Mouse (Mus musculus) stomach, embryonic 16.5 days (tissue): ENCODE data around the gene Runx1. TPM values are rescaled to one million over a fixed set of nuclear protein-coding genes. Genes with fewer than 3 reads are reported as not detected.

Experiments
- ATAC-seq: fragments of 200-750 bp; cut with Nextera tagmentation; 2 replicates; pipeline ENCODE4 v1.8.0; 2017; ENCODE audit warnings: moderate number of reproducible peaks, moderate TSS enrichment; ENCODE audit not compliant: insufficient read depth, low FRiP score
- H3K27ac ChIP-seq: fragments of 300-500 bp; sonication (generic); 2 replicates; pipeline ENCODE4 v1.5.1; 2014; ENCODE audit warnings: low read length
- H3K27me3 ChIP-seq: fragments of 300-500 bp; sonication (generic); 2 replicates; pipeline ENCODE4 v1.6.1; 2014; ENCODE audit warnings: low read length, control low read depth, mixed read lengths; ENCODE audit not compliant: control insufficient read depth, insufficient read depth
- H3K36me3 ChIP-seq: fragments of 300-500 bp; sonication (generic); 2 replicates; pipeline ENCODE4 v1.6.1; 2014; ENCODE audit warnings: low read length; ENCODE audit not compliant: control insufficient read depth, insufficient read depth
- H3K4me1 ChIP-seq: fragments of 300-500 bp; sonication (generic); 2 replicates; pipeline ENCODE4 v1.6.1; 2014; ENCODE audit warnings: low read length, control low read depth, mixed read lengths; ENCODE audit not compliant: control insufficient read depth, insufficient read depth
- H3K4me2 ChIP-seq: fragments of 300-500 bp; sonication (generic); 2 replicates; pipeline ENCODE4 v1.6.1; 2014; ENCODE audit warnings: low read depth, low read length, mixed read lengths
- H3K4me3 ChIP-seq: fragments of 300-500 bp; sonication (generic); replicated peaks from 2 replicates; pipeline ENCODE4 v1.5.1; 2014; ENCODE audit warnings: mild to moderate bottlenecking, low read length
- H3K9ac ChIP-seq: fragments of 300-500 bp; sonication (generic); 2 replicates; pipeline ENCODE4 v1.6.1; 2014; ENCODE audit warnings: low read length
- H3K9me3 ChIP-seq: fragments of 300-500 bp; sonication (generic); replicated peaks from 2 replicates; pipeline ENCODE4 v1.6.1; 2016; ENCODE audit warnings: low read length, control low read depth; ENCODE audit not compliant: control insufficient read depth
- WGBS: fragments of 180-500 bp; shearing (Covaris S2); extraction: QIAGEN DNeasy Blood & Tissue Kit; methylation state at CpG from one replicate; pipeline ENCODE4 v1.1.7; 2014; 5-methylcytosine and 5-hydroxymethylcytosine counted together
- polyA plus RNA-seq: library from polyadenylated mRNA; unstranded; fragments of >200 nt; fragmentation: Nextera tagmentation; extraction: Ambion mirVana; gene quantifications from 2 replicates; pipeline ENCODE4 v1.2.1, GENCODE M21; 2015

Gene Runx1
- polyA plus RNA-seq, 1 experiment from 2014 or later: 9.6 TPM

DNA sequence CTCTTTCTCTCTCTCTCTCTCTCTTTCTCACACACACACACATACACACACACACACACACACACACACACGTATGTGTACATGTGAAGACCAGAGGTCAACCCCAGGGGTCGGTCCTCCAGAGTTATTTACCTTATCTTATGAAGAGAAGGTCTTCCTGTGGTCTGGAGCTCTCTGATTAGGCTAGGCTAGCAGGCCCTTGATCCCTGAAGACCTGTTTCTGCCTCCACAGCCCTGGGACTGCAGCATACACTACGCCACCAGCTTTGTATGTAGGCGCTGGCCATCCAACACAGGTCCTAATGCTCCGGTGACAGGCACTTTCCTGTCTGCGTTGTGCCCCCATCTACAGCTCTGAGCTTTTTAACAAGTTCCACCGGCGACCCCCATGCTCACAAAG is 72.8 kb downstream of the Runx1 start:
- no peaks in the 10 kb centered on the region for H3K36me3 ChIP-seq
- H3K4me3 ChIP-seq: no peak overlapping the region
- H3K4me1 ChIP-seq: no peaks in the 10 kb centered on the region
- H3K9me3 ChIP-seq: no peaks in the 10 kb centered on the region
- no peak overlapping the region for H3K27ac ChIP-seq
- no peak for ATAC-seq
- no peaks in the 10 kb centered on the region for H3K27me3 ChIP-seq
- WGBS: 85% methylated on average over 8 of the region's 8 CpGs
- H3K9ac ChIP-seq: no peak overlapping the region
- H3K4me2 ChIP-seq: no peak overlapping the region

DNA sequence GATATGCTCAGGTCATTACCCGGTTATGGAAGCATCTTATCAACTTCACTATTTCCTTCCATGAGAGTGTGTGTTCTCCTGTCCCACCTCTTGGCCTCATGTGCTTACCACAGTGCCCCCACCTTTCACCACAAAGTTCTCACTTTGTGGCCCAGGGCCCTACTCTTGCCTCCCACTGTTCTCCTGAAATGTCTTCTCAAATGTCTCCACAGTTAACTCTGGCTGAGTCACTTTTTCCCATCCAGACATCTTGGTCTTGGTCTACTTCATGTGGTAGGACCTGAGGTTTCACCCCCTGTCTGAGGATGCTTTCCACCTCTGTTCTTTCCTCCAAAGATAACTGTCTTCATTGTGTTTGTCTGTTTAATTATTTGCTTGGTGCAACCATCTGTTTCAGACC is 77.7 kb downstream of the Runx1 start:
- Histone ChIP-seq H3K4me1 (0 out of 2 replicates have a peak, but pooled peaks cover 3% of the 10 kb centered on the region), H3K36me3 (no peaks in the 10 kb centered on the region), H3K9ac (no peak overlapping the region), H3K27ac (no peak overlapping the region), H3K9me3 (no peaks in the 10 kb centered on the region), H3K4me2 (no peak overlapping the region), H3K4me3 (no peak overlapping the region), H3K27me3 (no peaks in the 10 kb centered on the region)
- WGBS: 81% methylated on average over 1 of the region's 1 CpGs
- no peak for ATAC-seq

DNA sequence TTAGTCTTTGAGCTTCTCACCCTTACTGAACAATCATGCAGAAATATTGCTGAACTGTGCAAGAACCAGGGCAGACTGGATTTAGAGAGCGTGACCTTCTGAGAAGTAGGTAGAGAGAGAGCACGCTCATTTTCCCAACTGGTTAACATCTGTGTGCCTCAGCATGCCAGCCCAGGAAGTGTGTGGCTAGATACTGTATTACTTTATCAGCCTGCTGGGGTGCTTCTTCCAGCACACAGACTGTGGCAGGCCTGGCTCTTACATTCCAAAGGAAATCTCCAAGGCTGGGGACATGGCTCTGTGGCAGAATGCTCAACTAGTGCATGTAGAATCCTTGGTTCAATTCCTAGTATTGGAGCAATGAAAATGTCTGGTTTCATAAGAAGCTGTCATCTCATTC is 78.9 kb downstream of the Runx1 start:
- H3K9me3 ChIP-seq: no peaks in the 10 kb centered on the region
- 80% methylated on average over 2 of the region's 2 CpGs for WGBS
- H3K27me3 ChIP-seq: no peaks in the 10 kb centered on the region
- H3K4me1 ChIP-seq: 0 out of 2 replicates have a peak, but pooled peaks cover 3% of the 10 kb centered on the region
- no peak overlapping the region for H3K27ac ChIP-seq
- H3K36me3 ChIP-seq: no peaks in the 10 kb centered on the region
- no peak overlapping the region for H3K4me3 ChIP-seq
- no peak overlapping the region for H3K4me2 ChIP-seq
- ATAC-seq: no peak
- no peak overlapping the region for H3K9ac ChIP-seq

DNA sequence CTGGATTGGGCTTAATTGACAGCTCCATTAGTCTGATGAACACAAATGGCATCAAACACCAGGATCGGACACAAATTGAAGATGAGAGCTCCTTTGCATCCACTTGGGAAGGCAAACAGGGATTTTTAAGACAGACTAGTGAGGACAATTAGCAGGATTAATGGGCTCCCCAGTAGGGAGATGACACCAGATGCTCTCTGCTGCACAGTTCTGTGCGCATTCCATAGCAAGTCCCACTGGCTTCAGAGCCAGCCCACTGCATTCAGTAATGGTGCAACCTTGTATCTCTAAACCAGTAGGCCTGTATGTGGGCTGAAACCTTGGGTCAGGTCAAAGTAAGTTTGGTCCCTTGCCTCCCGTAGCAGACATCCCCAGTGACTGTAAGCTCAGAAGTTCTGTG is 80.7 kb downstream of the Runx1 start:
- Histone ChIP-seq H3K27me3 (no peaks in the 10 kb centered on the region), H3K27ac (no peak overlapping the region), H3K9ac (no peak overlapping the region), H3K9me3 (no peaks in the 10 kb centered on the region), H3K4me1 (0 out of 2 replicates have a peak, but pooled peaks cover 3% of the 10 kb centered on the region), H3K4me2 (no peak overlapping the region), H3K36me3 (no peaks in the 10 kb centered on the region), H3K4me3 (no peak overlapping the region)
- WGBS: 68% methylated on average over 3 of the region's 3 CpGs
- no peak for ATAC-seq

DNA sequence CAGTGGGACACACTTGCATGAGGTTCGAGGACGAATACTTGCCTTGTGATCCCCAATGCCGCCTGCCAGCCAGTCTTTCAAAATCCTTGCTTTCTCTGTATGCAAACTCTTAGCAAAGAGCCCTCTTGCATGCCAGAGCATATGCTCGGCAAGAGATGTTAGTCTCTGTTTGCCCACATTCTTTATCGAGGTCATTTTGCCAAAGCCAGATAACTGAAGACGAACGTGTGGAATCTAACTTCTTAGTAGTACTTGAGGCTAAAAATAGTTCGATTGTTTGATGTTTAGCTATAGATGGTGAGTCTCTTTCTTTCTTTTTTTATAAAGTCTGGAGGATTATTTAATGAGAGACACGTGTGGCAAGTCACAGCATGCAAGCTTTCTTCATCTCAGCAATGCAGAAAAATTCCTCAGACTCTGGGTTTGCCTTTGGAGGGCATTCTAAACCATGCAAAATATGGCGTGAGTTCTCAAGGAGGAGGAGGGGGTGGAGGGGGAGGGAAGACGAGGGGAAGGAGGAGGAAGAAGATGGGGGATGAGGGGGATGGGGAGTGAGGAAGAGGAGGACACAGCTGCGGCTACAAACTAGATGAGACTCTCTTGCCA is 81.7 kb downstream of the Runx1 start:
- H3K27ac ChIP-seq: no peak overlapping the region
- H3K9ac ChIP-seq: no peak overlapping the region
- 0 out of 2 replicates have a peak, but pooled peaks cover 3% of the 10 kb centered on the region for H3K4me1 ChIP-seq
- no peak for ATAC-seq
- 48% methylated on average over 12 of the region's 12 CpGs for WGBS
- H3K9me3 ChIP-seq: no peaks in the 10 kb centered on the region
- no peak overlapping the region for H3K4me2 ChIP-seq
- no peaks in the 10 kb centered on the region for H3K27me3 ChIP-seq
- H3K36me3 ChIP-seq: no peaks in the 10 kb centered on the region
- no peak overlapping the region for H3K4me3 ChIP-seq

DNA sequence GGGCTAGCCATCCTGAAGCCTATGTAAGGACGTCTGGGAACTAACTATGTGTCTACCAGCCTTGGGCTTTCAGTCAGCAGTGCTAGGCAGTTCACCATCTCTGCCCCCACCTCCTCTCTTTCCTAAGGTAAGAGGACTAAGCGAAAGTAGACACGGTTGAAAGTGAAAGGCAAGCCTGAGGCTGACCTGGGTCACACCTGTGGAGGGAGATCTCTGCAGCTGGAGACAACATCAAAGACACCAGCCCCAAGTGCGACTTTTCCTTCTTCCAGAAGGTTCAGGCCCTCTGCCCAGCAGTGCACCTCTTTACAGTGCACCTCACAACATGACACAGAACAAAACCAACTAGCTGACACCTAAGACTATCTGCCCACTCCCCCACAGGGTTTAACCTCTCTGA is 82.2 kb downstream of the Runx1 start:
- no peak overlapping the region for H3K4me3 ChIP-seq
- no peak for ATAC-seq
- no peak overlapping the region for H3K27ac ChIP-seq
- 68% methylated on average over 4 of the region's 4 CpGs for WGBS
- no peaks in the 10 kb centered on the region for H3K36me3 ChIP-seq
- H3K9me3 ChIP-seq: no peaks in the 10 kb centered on the region
- H3K4me2 ChIP-seq: no peak overlapping the region
- H3K4me1 ChIP-seq: 0 out of 2 replicates have a peak, but pooled peaks cover 3% of the 10 kb centered on the region
- no peaks in the 10 kb centered on the region for H3K27me3 ChIP-seq
- no peak overlapping the region for H3K9ac ChIP-seq

DNA sequence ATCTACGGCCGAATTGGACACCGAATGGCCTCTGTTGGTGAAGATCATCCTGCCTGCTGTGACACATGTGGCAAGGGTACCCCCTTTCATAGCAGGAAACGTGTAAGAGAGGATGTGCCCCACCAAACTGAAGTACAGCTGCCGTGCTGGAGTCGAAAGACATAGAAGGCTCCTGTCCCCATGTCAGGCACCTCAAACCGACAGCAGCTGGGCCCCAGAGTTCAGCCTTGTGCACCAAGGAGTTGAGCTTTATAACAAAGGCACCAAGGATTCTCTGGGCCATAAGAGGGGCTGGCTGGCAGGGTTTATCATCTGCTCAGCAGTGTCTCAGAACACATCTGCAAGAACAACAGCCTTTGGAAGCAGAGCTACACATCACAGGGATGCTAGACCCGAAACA is 84.6 kb downstream of the Runx1 start:
- no peaks in the 10 kb centered on the region for H3K36me3 ChIP-seq
- no peak overlapping the region for H3K27ac ChIP-seq
- no peaks in the 10 kb centered on the region for H3K9me3 ChIP-seq
- no peak overlapping the region for H3K9ac ChIP-seq
- H3K27me3 ChIP-seq: no peaks in the 10 kb centered on the region
- ATAC-seq: no peak
- no peak overlapping the region for H3K4me2 ChIP-seq
- H3K4me1 ChIP-seq: 0 out of 2 replicates have a peak, but pooled peaks cover 3% of the 10 kb centered on the region
- WGBS: 86% methylated on average over 8 of the region's 8 CpGs
- H3K4me3 ChIP-seq: no peak overlapping the region

DNA sequence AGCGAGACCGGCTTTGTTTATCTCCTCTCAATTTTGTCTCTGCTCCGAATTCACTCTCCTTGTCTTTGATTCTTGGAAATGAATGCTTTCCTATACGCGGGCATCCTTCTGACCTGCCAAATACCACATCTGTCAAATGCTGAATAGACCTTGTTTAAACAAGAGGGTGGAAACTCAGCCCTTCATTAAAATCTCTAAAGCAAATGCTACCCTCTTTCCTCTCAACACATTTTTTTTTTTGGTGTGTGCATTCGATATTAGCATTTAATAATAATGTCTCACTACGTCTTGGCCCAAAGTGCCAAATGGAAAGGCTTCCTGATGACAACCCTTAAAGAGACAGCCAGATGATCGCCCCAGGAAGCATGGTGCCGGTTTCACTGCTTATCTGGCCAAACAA is 85.4 kb downstream of the Runx1 start:
- Histone ChIP-seq H3K9ac (no peak overlapping the region), H3K27me3 (no peaks in the 10 kb centered on the region), H3K4me1 (0 out of 2 replicates have a peak, but pooled peaks cover 3% of the 10 kb centered on the region), H3K4me2 (no peak overlapping the region), H3K36me3 (no peaks in the 10 kb centered on the region), H3K9me3 (no peaks in the 10 kb centered on the region), H3K4me3 (no peak overlapping the region), H3K27ac (no peak overlapping the region)
- whole genome bisulfite sequencing: 31% methylated on average over 9 of the region's 9 CpGs
- ATAC-seq: no peak

DNA sequence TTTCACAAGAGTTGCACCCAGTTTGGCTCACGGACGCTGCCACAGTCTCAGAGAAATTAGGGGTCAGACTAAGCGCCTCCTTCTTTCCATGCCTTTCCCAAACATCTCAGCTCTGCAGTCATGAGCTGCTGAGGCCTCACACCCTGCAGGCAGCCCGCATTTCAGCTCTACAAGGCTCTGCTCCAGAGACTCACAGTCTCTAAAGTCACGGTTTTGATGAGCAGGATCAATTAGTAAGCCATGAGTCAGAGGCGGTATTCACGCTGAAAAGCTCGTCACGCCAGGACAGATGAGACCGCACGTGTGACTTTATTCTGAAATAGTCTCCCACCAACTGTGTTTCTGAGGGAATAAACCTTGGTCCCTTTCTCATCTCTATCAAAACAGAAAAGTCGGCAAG is 86.0 kb downstream of the Runx1 start:
- WGBS: 42% methylated on average over 12 of the region's 12 CpGs
- no peaks in the 10 kb centered on the region for H3K36me3 ChIP-seq
- 0 out of 2 replicates have a peak, but pooled peaks cover 3% of the 10 kb centered on the region for H3K4me1 ChIP-seq
- ATAC-seq: no peak
- no peaks in the 10 kb centered on the region for H3K27me3 ChIP-seq
- no peak overlapping the region for H3K4me2 ChIP-seq
- H3K4me3 ChIP-seq: no peak overlapping the region
- H3K9me3 ChIP-seq: no peaks in the 10 kb centered on the region
- H3K9ac ChIP-seq: no peak overlapping the region
- 0 out of 2 replicates have a peak overlapping the region, but pooled peaks have one; percentile 5 for H3K27ac ChIP-seq
